Mouse (Mus musculus) gastrocnemius, adult 18-20 months (tissue): Measurements from ENCODE around the gene Eloa. TPM values are rescaled to one million over a fixed set of nuclear protein-coding genes. Genes with fewer than 3 reads are reported as not detected.

Source experiments
- DNase-seq: peaks from one replicate; pipeline ENCODE4 v3.0.0; 2021; ENCODE audit warnings: low spot score
- total RNA-seq, 2 experiments: library from RNA; stranded (reverse); gene quantifications; 2 replicates each; pipeline ENCODE4 v1.2.3; 2021

The Eloa gene
- total RNA-seq, 2 experiments from 2014 or later = 62.0 to 62.3 TPM

DNA sequence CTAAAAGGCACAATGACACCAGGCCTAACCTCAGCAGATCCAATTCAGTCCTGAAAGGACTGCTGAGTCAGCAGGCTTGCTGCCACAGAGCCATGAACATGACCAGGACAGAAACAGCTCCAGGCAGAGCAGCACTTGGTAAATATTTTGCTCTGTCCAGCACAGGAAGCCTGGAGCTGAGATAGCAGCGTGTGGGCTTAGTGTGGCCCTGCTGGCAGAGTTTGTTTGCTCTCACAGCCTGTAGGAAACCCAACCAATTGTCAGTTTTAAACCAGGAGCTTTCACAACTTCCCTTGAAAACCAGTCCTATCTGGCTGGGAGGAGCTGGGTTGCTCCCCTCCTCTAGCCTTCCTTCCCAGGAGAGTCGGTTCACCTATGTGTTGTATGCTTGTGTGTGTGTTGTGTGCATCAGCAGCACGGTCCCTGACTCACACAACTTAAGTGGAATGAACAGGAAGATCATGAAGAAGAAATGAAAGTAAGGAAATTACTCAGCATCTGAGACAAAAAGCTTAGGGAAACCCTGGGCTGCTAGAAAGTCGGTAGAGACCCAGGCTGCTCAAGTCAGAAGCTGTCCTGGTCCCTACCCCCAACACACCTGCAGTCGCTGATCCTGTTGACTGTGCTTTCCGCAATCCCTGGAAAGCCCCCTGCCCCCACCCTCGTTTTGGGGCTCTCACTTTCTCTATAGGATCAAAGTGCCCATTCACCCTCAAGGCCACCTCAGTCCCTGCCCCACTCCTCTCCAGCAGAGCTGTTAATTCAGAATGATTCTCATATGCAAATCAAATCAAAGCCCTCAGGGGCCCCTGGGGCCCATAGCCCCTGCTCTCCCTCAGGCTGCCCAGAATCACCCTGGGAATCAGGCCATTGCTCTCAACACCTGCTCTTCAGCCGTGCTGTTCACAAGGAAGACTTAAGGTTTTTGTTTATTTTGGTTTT is 9.7 kb upstream of the Eloa start:
- DNase-seq = peak; percentile 58

DNA sequence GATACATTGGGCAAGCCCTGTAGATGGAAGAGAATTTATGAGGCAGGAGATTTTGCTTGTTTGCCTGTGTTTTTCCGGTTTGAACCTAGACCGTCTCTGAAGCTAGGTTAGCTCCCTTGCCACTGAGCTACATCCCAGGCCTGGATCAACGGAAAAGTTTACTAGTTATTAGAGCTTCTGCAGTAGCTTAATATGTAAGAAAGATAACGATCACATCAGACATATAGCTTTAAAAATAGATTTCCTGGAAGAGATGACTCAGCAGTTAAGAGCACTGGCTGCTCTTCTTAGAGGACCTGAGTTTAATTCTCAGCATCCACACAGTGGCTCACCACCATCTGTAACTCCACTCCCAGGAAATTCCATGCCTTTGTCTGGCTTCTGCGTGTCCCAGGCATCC is 7.1 kb upstream of the Eloa start:
- DNase-seq = no peak

DNA sequence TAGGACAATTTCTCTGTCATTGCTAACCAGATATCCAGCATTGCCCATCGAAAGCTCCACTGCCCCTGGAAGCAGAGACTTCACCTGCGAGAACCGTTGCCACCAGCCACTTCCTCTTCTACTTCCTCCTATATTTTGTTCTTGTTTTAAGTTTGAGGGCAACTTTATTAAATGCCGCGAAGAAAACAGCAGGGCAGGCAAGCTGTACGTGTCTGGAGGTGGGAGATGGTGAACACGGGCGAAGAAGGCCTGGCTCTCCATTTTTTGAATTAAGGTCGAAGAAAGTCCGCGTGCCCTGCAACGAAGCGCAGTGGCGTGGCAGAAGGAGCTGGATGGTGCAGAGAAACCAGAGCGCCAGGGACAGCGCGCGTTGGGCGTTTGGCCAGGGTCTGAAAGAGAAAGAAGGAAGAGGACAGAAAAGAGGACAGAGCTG is 6.6 kb upstream of the Eloa start:
- no peak for DNase-seq

DNA sequence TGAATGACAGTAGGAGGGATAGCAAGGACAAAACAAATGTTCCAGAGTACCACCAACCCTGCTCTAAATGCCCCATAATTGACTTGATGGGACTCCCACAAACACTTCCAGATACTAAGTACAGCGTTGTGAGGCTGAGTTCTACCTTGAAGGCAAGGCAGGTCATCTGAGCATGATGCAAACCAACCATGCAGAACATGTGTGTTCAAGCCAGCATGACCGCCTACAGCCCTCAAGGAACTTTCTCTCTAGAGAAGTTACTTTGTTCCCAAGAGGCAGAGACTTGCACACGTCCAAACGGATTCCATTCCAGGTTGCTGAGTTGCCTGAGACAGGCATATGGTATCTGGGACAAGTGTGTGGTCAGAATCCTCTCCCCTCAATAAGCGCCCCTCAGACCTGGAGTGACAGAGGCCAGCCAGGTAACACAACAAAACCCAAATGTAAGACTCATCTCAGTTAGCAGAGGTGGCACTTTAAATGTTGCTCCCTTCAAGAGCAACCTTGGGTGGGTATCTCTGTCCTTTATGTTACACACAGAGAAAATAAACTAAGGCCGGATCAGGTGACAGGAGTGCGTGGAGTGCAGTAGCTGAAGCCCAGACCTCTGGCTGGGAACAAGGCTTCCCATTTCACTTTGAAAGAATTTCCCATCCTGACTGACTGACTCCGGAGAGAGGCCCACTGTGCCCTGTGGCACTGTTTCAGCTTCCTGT is 6.0 kb upstream of the Eloa start:
- DNase-seq = no peak

DNA sequence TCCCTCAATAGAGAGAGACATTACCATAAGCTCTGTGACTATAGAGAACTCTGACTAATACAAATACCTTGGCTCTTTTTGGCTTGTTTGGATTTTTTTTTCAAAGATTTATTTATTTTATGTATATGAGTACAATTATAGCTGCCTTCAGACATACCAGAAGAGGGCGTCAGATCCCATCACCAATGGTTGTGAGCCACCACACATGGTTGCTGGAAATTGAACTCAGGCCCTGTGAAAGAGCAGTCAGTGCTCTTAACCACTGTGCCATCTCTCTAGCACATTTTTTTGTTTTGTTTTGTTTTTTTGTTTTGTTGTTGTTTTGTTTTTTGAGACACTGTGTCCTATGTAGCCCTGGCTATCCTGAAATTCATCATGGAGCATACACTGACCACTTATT is 3.8 kb upstream of the Eloa start:
- DNase-seq = no peak

DNA sequence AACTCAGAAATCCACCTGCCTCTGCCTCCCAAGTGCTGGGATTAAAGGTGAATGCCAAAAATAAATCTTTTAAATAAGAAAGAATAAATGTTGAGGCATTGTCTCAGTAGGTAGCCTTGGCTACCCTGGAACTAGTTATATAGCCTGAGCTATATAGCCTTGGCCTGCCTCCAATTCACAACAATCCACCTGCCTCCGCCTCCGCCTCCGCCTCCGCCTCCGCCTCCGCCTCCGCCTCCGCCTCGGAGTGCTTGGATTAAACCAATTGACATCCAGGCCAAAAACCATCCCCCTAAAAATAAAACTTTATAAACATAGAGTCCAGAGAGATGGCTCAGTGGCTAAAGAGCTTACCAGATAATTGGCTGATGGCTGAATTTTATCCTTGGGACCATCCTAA is 1.4 kb upstream of the Eloa start:
- no peak for DNase-seq

DNA sequence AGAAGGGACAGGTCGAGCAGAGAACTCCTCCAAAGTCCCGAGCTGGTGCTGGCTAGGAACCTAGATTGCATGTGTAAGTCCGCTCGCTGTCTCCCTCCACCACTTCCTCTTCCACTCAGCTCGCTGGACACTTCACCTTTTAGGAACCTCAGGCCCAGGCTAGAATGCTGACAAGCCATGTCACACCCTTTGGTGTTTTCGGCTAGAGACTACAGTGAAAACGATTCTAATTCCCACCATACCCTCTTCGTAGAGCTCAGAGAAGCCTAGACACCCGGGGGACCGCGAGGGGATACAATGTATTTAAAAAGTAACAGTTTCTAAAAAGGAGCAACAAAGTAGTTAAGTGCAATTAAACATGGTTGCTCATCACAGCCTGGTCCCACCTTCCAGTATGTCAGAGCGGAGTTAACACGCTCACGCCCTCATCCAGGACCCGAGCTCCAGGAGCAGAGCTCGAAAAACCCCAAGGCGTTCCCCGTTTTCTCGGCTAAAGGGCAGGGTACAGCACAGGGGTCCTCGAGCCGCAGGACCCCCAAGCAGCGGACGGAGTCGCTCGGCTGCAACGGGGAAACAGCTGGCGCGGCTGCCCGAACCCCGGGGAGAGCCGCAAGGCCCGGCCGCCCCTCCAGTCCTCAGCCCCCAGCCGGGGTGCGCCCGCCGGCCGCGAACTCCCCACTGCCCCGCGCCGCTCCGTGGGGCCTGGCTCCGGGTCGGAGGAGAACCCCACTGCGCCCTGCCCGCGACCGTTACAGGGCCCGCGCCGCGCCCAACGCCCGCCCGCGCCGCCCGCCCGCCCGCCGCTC is 617 bp downstream of the Eloa start:
- peak; percentile 10 for DNase-seq

DNA sequence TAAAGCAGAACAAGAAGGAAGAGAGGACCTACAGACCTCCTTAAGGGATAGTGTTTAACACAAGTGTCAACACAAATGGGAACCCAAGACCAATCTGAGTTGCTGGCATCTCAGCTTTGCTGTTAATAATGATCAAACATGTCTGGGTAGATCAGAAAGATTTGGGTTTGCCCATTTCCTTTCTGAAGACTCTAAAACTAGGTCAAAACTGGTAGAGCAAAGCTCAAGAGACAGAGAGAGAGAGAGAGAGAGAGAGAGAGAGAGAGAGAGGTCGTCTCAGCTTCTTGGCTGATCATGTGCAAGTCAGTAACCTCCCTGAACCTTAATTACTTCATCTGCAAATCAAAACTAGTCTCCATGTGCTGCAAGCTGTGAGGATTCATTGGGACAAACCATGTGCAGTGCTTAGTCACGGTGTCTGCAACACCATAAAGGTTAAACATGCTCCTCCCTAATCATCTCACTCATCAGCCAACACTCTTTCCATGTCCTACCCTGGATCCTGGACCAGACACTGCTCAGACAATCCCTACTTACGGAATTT is 5.4 kb downstream of the Eloa start:
- DNase-seq = no peak

DNA sequence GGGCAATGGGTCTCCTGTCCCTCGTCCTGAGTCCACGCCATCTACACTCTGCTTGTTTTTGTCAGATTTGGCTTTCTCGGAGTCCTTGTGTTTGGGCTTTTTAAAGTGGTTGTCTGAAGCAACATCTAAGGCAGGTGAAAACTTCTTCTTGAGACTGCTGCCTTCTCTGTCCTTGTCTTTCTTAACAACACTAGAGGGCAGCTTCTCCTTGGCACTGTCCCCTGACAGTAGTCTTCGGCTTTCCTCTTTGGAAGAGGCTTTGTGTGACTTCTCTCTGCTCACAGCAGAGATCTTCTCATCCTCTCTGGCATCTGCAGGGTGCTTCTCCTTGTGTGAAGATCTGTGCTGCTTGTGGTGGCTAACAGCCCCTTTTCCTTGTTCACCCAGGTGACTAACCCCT is 11.0 kb downstream of the Eloa start:
- no peak for DNase-seq

DNA sequence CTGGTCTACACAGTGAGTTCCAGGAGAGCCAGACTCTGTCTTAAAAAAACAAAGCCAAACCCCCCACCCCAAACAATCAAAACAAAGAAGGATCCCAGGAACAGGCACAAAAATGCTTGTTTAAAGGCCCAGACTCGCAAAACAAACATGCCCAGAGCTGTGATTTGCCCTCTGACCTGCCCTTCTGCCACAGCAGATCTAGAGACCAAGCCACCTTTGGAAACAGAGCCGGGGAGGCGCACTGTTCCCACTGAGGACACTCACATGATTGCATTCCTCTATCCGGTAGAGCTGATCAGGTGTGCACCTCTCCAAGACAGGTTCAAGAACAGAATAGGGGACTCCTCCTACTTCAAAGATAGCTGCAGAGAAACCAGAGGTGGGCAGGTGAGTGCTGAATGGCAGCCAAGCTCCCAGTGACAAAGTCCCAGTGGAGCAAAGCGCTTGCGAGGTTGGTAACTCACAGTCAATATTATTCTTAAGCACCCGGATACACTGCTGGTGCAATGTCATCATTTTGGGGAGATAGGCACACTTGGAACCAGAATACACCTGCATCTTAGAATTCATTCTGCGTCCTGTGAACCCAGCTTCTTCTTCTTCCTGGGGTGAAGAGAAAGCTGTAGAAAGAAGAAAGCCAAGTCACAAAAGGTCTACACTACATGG is 12.6 kb downstream of the Eloa start:
- DNase-seq = no peak

DNA sequence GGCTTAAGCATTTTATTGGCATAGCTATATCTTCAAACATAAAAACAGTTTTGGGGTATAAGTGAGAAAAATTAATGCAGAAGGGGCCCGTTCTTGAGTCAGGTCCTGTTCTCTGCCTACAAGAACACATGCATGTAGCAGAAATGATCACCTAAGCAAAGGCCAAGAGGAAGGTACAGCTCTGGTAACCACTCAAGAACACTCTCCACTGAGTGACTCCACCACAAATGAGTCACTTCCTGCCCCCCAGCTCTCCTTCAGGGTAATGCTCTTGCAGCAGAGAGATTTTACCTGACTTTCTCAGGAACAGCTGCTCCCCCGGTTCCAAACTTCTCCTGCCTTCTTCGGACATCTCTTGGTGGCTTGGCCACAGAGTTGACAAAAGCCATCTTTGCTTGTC is 14.7 kb downstream of the Eloa start:
- DNase-seq = no peak

DNA sequence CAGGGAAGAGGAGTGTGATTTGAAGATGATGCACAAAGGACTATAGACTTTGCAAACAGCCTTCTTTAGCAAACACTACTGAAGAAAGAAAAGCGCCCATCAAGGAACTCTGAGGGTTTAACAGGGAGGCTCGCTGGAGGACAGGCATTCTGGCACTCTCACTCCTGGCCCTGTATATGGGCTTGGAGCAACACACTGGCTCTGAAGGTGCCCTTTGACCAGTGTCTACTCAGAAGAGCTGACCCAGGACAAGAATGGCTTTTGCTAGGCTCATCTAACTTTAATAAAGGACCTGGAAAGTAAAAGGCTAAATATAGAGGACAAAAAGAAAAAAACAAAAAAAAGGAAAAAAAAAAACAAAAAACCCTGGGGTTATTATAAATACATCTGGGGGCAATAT is 16.6 kb downstream of the Eloa start:
- DNase-seq = no peak

DNA sequence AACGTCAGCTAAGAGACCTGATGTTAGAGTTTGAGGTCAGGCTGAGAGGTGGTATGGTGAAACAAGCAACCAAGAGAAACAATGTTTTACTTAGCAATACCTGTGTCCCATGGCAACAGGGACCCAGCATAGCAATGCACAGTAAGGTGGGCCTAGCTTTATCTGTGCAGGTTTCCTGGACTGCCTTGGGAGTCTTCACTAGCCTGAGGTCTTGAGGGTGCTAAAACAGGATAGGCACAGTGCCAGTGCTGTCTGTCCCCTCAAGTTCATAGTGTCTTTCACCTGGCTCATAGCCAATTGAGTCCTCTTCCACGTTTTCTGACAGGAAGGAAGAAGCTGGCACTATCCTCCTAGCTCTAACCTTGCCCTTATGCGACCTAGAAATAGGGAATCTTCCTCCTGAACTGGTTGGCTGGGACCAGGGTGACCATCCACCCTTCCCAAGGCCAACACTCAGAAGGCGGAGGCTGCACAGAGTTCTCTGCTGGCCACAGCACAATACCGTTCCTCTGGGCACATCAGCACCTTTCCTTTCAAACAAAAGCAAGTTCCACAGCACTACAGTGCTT is 17.4 kb downstream of the Eloa start:
- no peak for DNase-seq

DNA sequence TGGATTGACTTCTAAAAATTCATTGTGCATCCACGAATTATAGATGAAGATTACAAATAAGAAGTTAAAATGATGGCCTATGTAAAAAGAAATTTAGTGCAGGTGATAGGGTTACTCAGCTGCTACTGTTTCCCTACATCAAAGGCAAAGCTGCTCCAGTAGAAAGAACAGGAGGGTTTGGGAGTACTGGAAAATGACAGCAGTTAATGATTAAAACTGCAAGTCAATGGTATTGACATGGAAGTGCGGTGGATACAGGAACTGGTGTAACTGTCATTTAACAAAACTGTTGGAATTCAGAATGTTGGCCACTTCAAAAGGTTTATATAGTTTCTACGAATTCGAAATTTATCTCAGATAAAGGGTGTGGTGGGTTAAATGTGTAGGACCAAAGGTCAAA is 26.4 kb downstream of the Eloa start:
- DNase-seq = no peak

DNA sequence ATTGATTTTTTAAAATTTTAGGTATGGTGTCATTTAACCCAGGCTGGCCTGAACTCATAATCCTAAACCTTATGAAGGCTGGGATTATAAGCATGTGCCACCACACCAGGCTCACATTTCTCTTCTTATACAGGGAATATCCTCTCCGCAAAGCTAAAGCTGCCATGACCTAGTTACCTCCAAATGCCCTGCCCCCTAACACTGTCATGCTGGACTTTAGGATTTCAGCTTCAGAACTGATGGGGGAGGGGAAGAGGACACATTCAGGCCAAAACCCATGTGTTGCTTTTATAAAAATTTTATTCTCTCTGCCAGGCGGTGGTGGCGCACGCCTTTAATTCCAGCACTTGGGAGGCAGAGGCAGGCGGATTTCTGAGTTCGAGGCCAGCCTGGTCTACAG is 27.6 kb downstream of the Eloa start:
- DNase-seq = no peak

DNA sequence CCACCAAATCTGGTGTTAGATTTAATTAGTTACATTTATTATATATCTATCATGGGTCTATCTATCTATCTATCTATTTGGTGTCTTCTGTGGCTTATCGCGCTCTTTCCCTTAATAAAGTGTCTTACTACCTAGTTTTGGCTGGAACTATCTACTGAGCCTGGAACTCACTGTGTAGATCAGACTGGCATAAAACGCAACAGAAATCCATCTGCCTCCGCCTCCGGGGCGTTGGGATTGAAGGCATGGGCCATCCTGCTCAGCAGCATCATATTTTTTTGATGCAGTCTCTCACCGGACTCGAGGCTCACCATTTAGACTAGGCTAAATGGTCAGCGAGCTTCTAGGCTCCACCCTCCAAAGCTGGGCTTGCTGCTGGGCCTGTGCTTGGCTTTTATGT is 33.8 kb downstream of the Eloa start:
- DNase-seq = no peak

DNA sequence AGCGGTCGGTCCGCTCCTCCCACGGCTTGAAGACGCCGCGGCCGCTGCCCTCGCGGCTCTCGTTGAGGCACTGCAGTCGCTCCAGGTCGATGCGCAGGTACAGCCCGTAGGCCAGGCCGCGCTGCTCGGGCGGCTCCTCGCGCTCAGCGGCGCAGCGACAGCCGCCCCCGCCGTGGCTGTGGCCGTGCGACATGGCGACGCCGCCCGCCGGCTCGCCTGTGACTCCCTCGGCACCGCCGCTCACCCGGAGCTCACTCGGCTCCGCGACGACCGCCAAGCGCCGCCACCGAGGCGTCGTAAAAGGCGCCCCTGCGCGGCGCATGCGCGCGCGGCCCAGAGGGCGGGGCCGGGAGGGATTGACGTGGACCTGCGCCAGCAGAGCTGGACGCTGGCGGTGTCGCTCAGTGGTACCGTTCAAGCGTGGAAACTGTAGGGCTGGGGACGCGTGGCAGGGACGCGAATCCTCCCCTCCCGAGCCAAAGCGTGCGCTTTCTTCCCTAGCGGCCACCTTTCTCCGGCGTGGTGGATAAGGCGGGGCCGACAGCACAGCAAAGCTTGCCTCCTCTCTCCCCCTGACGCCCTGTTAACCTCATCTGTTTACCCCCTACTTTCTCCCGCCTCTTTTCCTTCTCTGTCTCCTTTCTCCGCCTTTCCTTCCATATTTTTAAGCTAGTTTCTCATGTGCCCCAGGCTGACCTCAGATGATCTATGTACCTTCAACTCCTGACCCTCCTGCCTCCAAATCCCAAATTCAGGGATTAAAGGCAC is 34.4 kb downstream of the Eloa start, which contains the start of gene Pithd1:
Pithd1 (minus strand) TSS at position 322 of the 768 bp plus-strand sequence.
- DNase-seq = peak; percentile 91

DNA sequence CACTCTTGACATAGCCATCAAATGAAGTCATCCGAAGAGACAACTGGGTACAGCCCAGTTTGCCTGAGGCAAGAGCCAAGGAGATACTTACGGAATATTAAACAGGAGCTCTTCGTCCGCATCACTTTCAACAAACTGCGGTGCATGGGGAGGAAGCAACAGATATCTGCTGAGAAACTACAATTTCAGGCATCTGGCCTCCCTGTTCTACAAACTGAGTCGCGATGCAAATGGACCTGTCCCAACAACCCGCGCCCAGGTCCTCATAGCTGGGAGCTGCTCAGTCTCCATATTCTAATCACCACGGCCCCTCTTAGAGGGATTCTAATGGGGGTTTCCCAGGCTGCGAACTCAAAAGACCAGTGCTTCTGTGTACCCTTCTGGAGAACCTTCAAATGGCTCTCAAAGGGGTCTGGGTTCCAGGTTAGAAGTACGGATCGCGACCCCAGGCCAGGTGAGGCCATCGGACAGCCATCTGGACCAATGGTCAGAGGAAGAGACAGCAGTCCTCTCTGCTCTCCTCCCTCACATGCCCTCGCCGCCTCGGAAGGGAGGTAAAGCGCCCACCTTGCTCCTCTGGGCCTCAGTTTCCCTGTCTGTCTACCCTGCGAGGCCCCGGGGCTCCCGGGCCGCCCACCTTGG is 35.1 kb downstream of the Eloa start:
- DNase-seq = peak; percentile 15

DNA sequence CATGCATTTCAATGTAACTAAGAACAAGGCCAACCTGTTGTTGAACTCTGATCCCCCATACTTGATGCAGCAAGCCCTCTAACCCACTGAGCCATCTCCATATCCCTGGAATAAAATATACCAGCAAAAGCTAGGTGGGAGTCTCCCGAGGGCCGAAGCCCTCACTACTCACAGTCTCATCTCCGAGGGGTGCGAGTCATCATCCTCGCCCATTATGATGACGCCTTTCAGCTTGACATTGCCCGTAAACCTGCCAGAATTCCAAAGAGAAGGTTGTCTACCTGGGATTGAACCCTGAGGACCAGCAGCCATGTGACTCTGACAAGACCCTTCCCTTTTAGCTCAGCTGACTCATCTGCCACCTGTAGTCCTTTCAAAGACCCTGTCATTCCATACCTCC is 35.8 kb downstream of the Eloa start:
- DNase-seq = no peak
